Mouse (Mus musculus): Measurements from ENCODE around the gene Bcl2l12. TPM values are rescaled to one million over a fixed set of nuclear protein-coding genes. Genes with fewer than 3 reads are reported as not detected.

Gene Bcl2l12
- 0.76 TPM for polyA plus RNA-seq (2014; fragmentation: Illumina TruSeq; extraction: RNeasy Lipid Tissue Mini Kit (QIAGEN cat#74804); ENCODE audit: low read depth, low replicate concordance)

GRCm38 (mm10) chr7:44998501-44998955, at the start of gene Bcl2l12:
TSS of gene Bcl2l12 (minus strand) at chr7:44998712.

GRCm38 (mm10) chr7:45017242-45018061, 18.9 kb upstream of the Bcl2l12 start, which contains the start of gene Rras:
TSS of gene Rras (plus strand) at chr7:45017961.

GRCm38 (mm10) chr7:45015957-45016612, 17.6 kb upstream of the Bcl2l12 start, which contains the start of gene Scaf1:
TSS of gene Scaf1 (minus strand) at chr7:45016363.

GRCm38 (mm10) chr7:44997231-44997939, 1.1 kb downstream of the Bcl2l12 start, which contains the start of gene Irf3:
TSS of gene Irf3 (plus strand) at chr7:44997648.

GRCm38 (mm10) chr7:44986192-44986878, 12.2 kb downstream of the Bcl2l12 start, which contains the start of gene Prmt1:
TSS of gene Prmt1 (minus strand) at chr7:44986568.

GRCm38 (mm10) chr7:44974383-44975116, 24.0 kb downstream of the Bcl2l12 start, which contains the start of gene Cpt1c:
TSS of gene Cpt1c (minus strand) at chr7:44974851.

GRCm38 (mm10) chr7:44942904-44943303, 55.6 kb downstream of the Bcl2l12 start, which contains the start of gene Tsks:
TSS of gene Tsks (plus strand) at chr7:44943204.

Other genes starting within 250 kb of the Bcl2l12 start
- 0.35 TPM for gene Zfp473, start 247.7 kb downstream of the Bcl2l12 start, polyA plus RNA-seq (2014; fragmentation: Illumina TruSeq; extraction: RNeasy Lipid Tissue Mini Kit (QIAGEN cat#74804); ENCODE audit: low read depth, low replicate concordance)
- 4.4 TPM for gene Nup62, start 182.6 kb downstream of the Bcl2l12 start, polyA plus RNA-seq (2014; fragmentation: Illumina TruSeq; extraction: RNeasy Lipid Tissue Mini Kit (QIAGEN cat#74804); ENCODE audit: low read depth, low replicate concordance)
- gene Il4i1, start 182.3 kb downstream of the Bcl2l12 start, polyA plus RNA-seq (2014; fragmentation: Illumina TruSeq; extraction: RNeasy Lipid Tissue Mini Kit (QIAGEN cat#74804); ENCODE audit: low read depth, low replicate concordance) = not detected
- gene Atf5, start 182.1 kb downstream of the Bcl2l12 start, polyA plus RNA-seq (2014; fragmentation: Illumina TruSeq; extraction: RNeasy Lipid Tissue Mini Kit (QIAGEN cat#74804); ENCODE audit: low read depth, low replicate concordance) = 3.8 TPM
- gene Akt1s1, start 149.7 kb downstream of the Bcl2l12 start, polyA plus RNA-seq (2014; fragmentation: Illumina TruSeq; extraction: RNeasy Lipid Tissue Mini Kit (QIAGEN cat#74804); ENCODE audit: low read depth, low replicate concordance) = 1.7 TPM
- 1.0 TPM for gene Tbc1d17, start 149.6 kb downstream of the Bcl2l12 start, polyA plus RNA-seq (2014; fragmentation: Illumina TruSeq; extraction: RNeasy Lipid Tissue Mini Kit (QIAGEN cat#74804); ENCODE audit: low read depth, low replicate concordance)
- gene Pnkp, start 141.6 kb downstream of the Bcl2l12 start, polyA plus RNA-seq (2014; fragmentation: Illumina TruSeq; extraction: RNeasy Lipid Tissue Mini Kit (QIAGEN cat#74804); ENCODE audit: low read depth, low replicate concordance) = 0.19 TPM
- gene Ptov1, start 128.9 kb downstream of the Bcl2l12 start, polyA plus RNA-seq (2014; fragmentation: Illumina TruSeq; extraction: RNeasy Lipid Tissue Mini Kit (QIAGEN cat#74804); ENCODE audit: low read depth, low replicate concordance) = not detected
- gene Med25, start 106.0 kb downstream of the Bcl2l12 start, polyA plus RNA-seq (2014; fragmentation: Illumina TruSeq; extraction: RNeasy Lipid Tissue Mini Kit (QIAGEN cat#74804); ENCODE audit: low read depth, low replicate concordance) = 2.7 TPM
- 3.2 TPM for gene Fuz, start 102.6 kb downstream of the Bcl2l12 start, polyA plus RNA-seq (2014; fragmentation: Illumina TruSeq; extraction: RNeasy Lipid Tissue Mini Kit (QIAGEN cat#74804); ENCODE audit: low read depth, low replicate concordance)
- gene Ap2a1, start 69.2 kb downstream of the Bcl2l12 start, polyA plus RNA-seq (2014; fragmentation: Illumina TruSeq; extraction: RNeasy Lipid Tissue Mini Kit (QIAGEN cat#74804); ENCODE audit: low read depth, low replicate concordance) = 19.4 TPM
- gene Tsks, start 55.5 kb downstream of the Bcl2l12 start, polyA plus RNA-seq (2014; fragmentation: Illumina TruSeq; extraction: RNeasy Lipid Tissue Mini Kit (QIAGEN cat#74804); ENCODE audit: low read depth, low replicate concordance) = not detected
- 0.44 TPM for gene Cpt1c, start 23.9 kb downstream of the Bcl2l12 start, polyA plus RNA-seq (2014; fragmentation: Illumina TruSeq; extraction: RNeasy Lipid Tissue Mini Kit (QIAGEN cat#74804); ENCODE audit: low read depth, low replicate concordance)
- 3.3 TPM for gene Prmt1, start 12.1 kb downstream of the Bcl2l12 start, polyA plus RNA-seq (2014; fragmentation: Illumina TruSeq; extraction: RNeasy Lipid Tissue Mini Kit (QIAGEN cat#74804); ENCODE audit: low read depth, low replicate concordance)
- 24.0 TPM for gene Irf3, start 1.1 kb downstream of the Bcl2l12 start, polyA plus RNA-seq (2014; fragmentation: Illumina TruSeq; extraction: RNeasy Lipid Tissue Mini Kit (QIAGEN cat#74804); ENCODE audit: low read depth, low replicate concordance)
- 6.3 TPM for gene Scaf1, start 17.7 kb upstream of the Bcl2l12 start, polyA plus RNA-seq (2014; fragmentation: Illumina TruSeq; extraction: RNeasy Lipid Tissue Mini Kit (QIAGEN cat#74804); ENCODE audit: low read depth, low replicate concordance)
- 3.2 TPM for gene Rras, start 19.2 kb upstream of the Bcl2l12 start, polyA plus RNA-seq (2014; fragmentation: Illumina TruSeq; extraction: RNeasy Lipid Tissue Mini Kit (QIAGEN cat#74804); ENCODE audit: low read depth, low replicate concordance)
- gene Prr12, start 54.2 kb upstream of the Bcl2l12 start, polyA plus RNA-seq (2014; fragmentation: Illumina TruSeq; extraction: RNeasy Lipid Tissue Mini Kit (QIAGEN cat#74804); ENCODE audit: low read depth, low replicate concordance) = 0.22 TPM
- 6.3 TPM for gene Nosip, start 63.7 kb upstream of the Bcl2l12 start, polyA plus RNA-seq (2014; fragmentation: Illumina TruSeq; extraction: RNeasy Lipid Tissue Mini Kit (QIAGEN cat#74804); ENCODE audit: low read depth, low replicate concordance)
- 10.9 TPM for gene Prrg2, start 64.0 kb upstream of the Bcl2l12 start, polyA plus RNA-seq (2014; fragmentation: Illumina TruSeq; extraction: RNeasy Lipid Tissue Mini Kit (QIAGEN cat#74804); ENCODE audit: low read depth, low replicate concordance)
- gene Rcn3, start 93.5 kb upstream of the Bcl2l12 start, polyA plus RNA-seq (2014; fragmentation: Illumina TruSeq; extraction: RNeasy Lipid Tissue Mini Kit (QIAGEN cat#74804); ENCODE audit: low read depth, low replicate concordance) = not detected
- gene Fcgrt, start 105.1 kb upstream of the Bcl2l12 start, polyA plus RNA-seq (2014; fragmentation: Illumina TruSeq; extraction: RNeasy Lipid Tissue Mini Kit (QIAGEN cat#74804); ENCODE audit: low read depth, low replicate concordance) = 8.9 TPM
- gene Rps11, start 125.7 kb upstream of the Bcl2l12 start, polyA plus RNA-seq (2014; fragmentation: Illumina TruSeq; extraction: RNeasy Lipid Tissue Mini Kit (QIAGEN cat#74804); ENCODE audit: low read depth, low replicate concordance) = 378 TPM
- gene Rpl13a, start 130.0 kb upstream of the Bcl2l12 start, polyA plus RNA-seq (2014; fragmentation: Illumina TruSeq; extraction: RNeasy Lipid Tissue Mini Kit (QIAGEN cat#74804); ENCODE audit: low read depth, low replicate concordance) = 519 TPM
- gene Gm45713, start 137.5 kb upstream of the Bcl2l12 start, polyA plus RNA-seq (2014; fragmentation: Illumina TruSeq; extraction: RNeasy Lipid Tissue Mini Kit (QIAGEN cat#74804); ENCODE audit: low read depth, low replicate concordance) = not detected
- gene Flt3l, start 137.7 kb upstream of the Bcl2l12 start, polyA plus RNA-seq (2014; fragmentation: Illumina TruSeq; extraction: RNeasy Lipid Tissue Mini Kit (QIAGEN cat#74804); ENCODE audit: low read depth, low replicate concordance) = 14.4 TPM
- gene Pih1d1, start 155.6 kb upstream of the Bcl2l12 start, polyA plus RNA-seq (2014; fragmentation: Illumina TruSeq; extraction: RNeasy Lipid Tissue Mini Kit (QIAGEN cat#74804); ENCODE audit: low read depth, low replicate concordance) = 1.2 TPM
- gene Aldh16a1, start 155.9 kb upstream of the Bcl2l12 start, polyA plus RNA-seq (2014; fragmentation: Illumina TruSeq; extraction: RNeasy Lipid Tissue Mini Kit (QIAGEN cat#74804); ENCODE audit: low read depth, low replicate concordance) = 12.3 TPM
- not detected for gene Slc17a7, start 165.2 kb upstream of the Bcl2l12 start, polyA plus RNA-seq (2014; fragmentation: Illumina TruSeq; extraction: RNeasy Lipid Tissue Mini Kit (QIAGEN cat#74804); ENCODE audit: low read depth, low replicate concordance)
- gene Gfy, start 180.9 kb upstream of the Bcl2l12 start, polyA plus RNA-seq (2014; fragmentation: Illumina TruSeq; extraction: RNeasy Lipid Tissue Mini Kit (QIAGEN cat#74804); ENCODE audit: low read depth, low replicate concordance) = not detected
- gene Pth2, start 182.3 kb upstream of the Bcl2l12 start, polyA plus RNA-seq (2014; fragmentation: Illumina TruSeq; extraction: RNeasy Lipid Tissue Mini Kit (QIAGEN cat#74804); ENCODE audit: low read depth, low replicate concordance) = not detected
- gene Ccdc155, start 206.2 kb upstream of the Bcl2l12 start, polyA plus RNA-seq (2014; fragmentation: Illumina TruSeq; extraction: RNeasy Lipid Tissue Mini Kit (QIAGEN cat#74804); ENCODE audit: low read depth, low replicate concordance) = not detected
- gene Dkkl1, start 213.4 kb upstream of the Bcl2l12 start, polyA plus RNA-seq (2014; fragmentation: Illumina TruSeq; extraction: RNeasy Lipid Tissue Mini Kit (QIAGEN cat#74804); ENCODE audit: low read depth, low replicate concordance) = not detected
- 1.1 TPM for gene Tead2, start 217.0 kb upstream of the Bcl2l12 start, polyA plus RNA-seq (2014; fragmentation: Illumina TruSeq; extraction: RNeasy Lipid Tissue Mini Kit (QIAGEN cat#74804); ENCODE audit: low read depth, low replicate concordance)
- 3.6 TPM for gene Cd37, start 240.4 kb upstream of the Bcl2l12 start, polyA plus RNA-seq (2014; fragmentation: Illumina TruSeq; extraction: RNeasy Lipid Tissue Mini Kit (QIAGEN cat#74804); ENCODE audit: low read depth, low replicate concordance)
- gene Slc6a16, start 242.4 kb upstream of the Bcl2l12 start, polyA plus RNA-seq (2014; fragmentation: Illumina TruSeq; extraction: RNeasy Lipid Tissue Mini Kit (QIAGEN cat#74804); ENCODE audit: low read depth, low replicate concordance) = not detected

All from sigmoid colon, adult 10 weeks (tissue).